Mouse (Mus musculus): ENCODE results near the gene Tnfrsf25. TPM values are rescaled to one million over a fixed set of nuclear protein-coding genes. Genes with fewer than 3 reads are reported as not detected.

Gene Tnfrsf25
- polyA plus RNA-seq, 1 experiment from 2014 or later, result 1.2 TPM

DNA sequence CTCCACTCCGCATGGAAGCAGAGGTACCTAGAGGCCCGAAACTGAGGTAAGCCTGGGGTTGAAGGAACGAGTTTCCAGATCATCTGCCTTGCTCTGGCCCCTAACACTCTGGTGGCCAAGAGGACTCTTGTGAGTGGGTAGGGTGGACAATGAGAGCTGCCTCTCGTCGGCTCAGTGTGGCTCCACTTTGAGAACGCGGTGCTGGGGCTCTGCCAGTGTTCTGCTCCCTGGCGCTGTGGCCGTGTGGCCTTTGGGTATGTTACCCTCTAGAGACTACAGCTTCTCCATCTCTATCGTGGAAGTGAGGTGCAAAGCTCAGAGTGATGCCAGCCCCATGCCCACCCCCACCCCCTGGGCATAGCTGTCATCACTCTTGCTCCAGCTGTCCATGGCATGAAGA lies 43.1 kb upstream of the Tnfrsf25 start:
- 72% methylated on average over 10 of the region's 10 CpGs for WGBS
- no peaks in the 10 kb centered on the region for H3K27me3 ChIP-seq (replicated peaks; ENCODE audit: control insufficient read depth, insufficient read depth, low read length)
- H3K4me1 ChIP-seq (replicated peaks; ENCODE audit: control insufficient read depth, insufficient read depth, low read length), result no peaks in the 10 kb centered on the region
- ATAC-seq, result no peak
- no peak overlapping the region for H3K4me2 ChIP-seq (replicated peaks; ENCODE audit: low read depth)
- TF ChIP-seq CTCF (IDR thresholded peaks at IDR 0.05; ENCODE audit: low read depth), result no peak
- H3K27ac ChIP-seq (ENCODE audit: low read depth, low read length), result no peak overlapping the region
- H3K4me3 ChIP-seq (ENCODE audit: low read depth, low read length), result no peak overlapping the region
- no peak overlapping the region for H3K9ac ChIP-seq (ENCODE audit: low read depth, low read length)
- H3K36me3 ChIP-seq (ENCODE audit: control insufficient read depth, insufficient read depth), result no peaks in the 10 kb centered on the region
- no peaks in the 10 kb centered on the region for H3K9me3 ChIP-seq (ENCODE audit: control insufficient read depth)

DNA sequence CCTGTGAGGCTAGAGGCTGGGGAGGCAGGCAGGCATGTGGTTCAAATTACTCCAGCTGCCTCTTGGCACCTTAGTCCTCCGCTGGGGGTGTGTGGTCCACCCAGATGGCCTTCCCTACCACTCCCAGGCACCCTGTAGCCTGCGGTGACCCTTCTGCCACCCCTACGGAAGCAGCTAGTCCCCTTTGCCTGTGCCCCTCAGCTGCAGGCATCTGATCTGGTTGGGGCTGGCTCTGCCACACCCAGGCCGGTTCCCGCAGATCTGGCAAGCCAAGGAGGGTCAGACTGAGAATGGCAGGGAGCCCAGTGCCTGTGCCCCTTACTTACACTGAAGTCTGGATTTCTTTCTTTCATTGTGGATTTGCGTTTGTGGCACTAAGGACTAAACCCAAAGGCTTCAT lies 42.0 kb upstream of the Tnfrsf25 start:
- no peak overlapping the region for H3K9ac ChIP-seq (ENCODE audit: low read depth, low read length)
- no peak for TF ChIP-seq CTCF (IDR thresholded peaks at IDR 0.05; ENCODE audit: low read depth)
- H3K4me1 ChIP-seq (replicated peaks; ENCODE audit: control insufficient read depth, insufficient read depth, low read length), result no peaks in the 10 kb centered on the region
- ATAC-seq, result no peak
- no peaks in the 10 kb centered on the region for H3K36me3 ChIP-seq (ENCODE audit: control insufficient read depth, insufficient read depth)
- H3K9me3 ChIP-seq (ENCODE audit: control insufficient read depth), result no peaks in the 10 kb centered on the region
- H3K27ac ChIP-seq (ENCODE audit: low read depth, low read length), result no peak overlapping the region
- H3K4me2 ChIP-seq (replicated peaks; ENCODE audit: low read depth), result no peak overlapping the region
- 80% methylated on average over 6 of the region's 6 CpGs for WGBS
- H3K27me3 ChIP-seq (replicated peaks; ENCODE audit: control insufficient read depth, insufficient read depth, low read length), result no peaks in the 10 kb centered on the region
- H3K4me3 ChIP-seq (ENCODE audit: low read depth, low read length), result no peak overlapping the region

DNA sequence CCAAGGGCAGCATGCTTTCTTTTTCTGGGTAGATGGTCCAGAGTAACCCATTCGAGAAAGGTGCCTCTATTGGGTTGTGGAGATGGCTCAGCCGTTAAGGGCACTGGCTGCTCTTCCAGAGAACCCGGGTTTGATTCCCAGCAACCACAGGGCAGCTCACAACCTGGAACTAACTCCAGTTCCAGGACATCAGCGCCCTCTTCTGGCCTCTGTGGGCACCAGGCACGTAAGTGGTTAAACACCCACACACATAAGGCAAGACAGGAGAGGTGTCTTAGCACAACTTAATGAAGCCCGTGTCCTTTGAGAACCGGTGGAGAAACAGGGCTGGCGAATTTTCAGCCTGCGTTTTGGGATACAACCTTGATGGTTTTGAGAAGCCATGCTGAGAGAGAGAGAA lies 41.2 kb upstream of the Tnfrsf25 start:
- 84% methylated on average over 9 of the region's 9 CpGs for WGBS
- TF ChIP-seq CTCF (IDR thresholded peaks at IDR 0.05; ENCODE audit: low read depth), result no peak; the same call in 1 of the 2 replicates
- H3K27ac ChIP-seq (ENCODE audit: low read depth, low read length), result no peak overlapping the region

DNA sequence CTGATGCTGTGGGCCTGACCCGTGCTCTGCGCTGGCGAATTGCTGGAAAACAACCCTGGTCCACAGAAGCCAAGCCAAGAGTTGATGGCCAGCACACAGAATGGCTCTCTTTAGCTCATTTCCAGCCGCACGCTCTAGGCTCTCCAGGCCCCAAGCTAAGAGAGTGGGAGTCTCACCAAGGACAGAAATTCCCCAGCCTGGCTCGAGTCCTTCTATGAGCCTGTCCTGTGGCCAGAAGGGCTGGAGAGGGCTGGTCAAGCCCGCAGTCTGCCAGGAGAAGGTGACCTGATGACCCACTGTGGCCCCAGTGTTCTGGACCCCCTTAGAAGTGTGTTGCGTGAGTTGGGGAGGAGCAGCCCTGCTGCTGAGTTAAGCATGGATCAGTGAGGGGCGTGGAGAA lies 38.5 kb upstream of the Tnfrsf25 start:
- no peak for TF ChIP-seq CTCF (IDR thresholded peaks at IDR 0.05; ENCODE audit: low read depth)
- H3K36me3 ChIP-seq (ENCODE audit: control insufficient read depth, insufficient read depth), result no peaks in the 10 kb centered on the region
- no peak overlapping the region for H3K4me3 ChIP-seq (ENCODE audit: low read depth, low read length)
- 91% methylated on average over 9 of the region's 9 CpGs for WGBS
- ATAC-seq, result no peak
- no peak overlapping the region for H3K9ac ChIP-seq (ENCODE audit: low read depth, low read length)
- H3K27ac ChIP-seq (ENCODE audit: low read depth, low read length), result no peak overlapping the region
- no peaks in the 10 kb centered on the region for H3K27me3 ChIP-seq (replicated peaks; ENCODE audit: control insufficient read depth, insufficient read depth, low read length)
- H3K4me2 ChIP-seq (replicated peaks; ENCODE audit: low read depth), result no peak overlapping the region
- no peaks in the 10 kb centered on the region for H3K9me3 ChIP-seq (ENCODE audit: control insufficient read depth)
- H3K4me1 ChIP-seq (replicated peaks; ENCODE audit: control insufficient read depth, insufficient read depth, low read length), result no peaks in the 10 kb centered on the region

More for the DNA sequence above, 41.2 kb upstream of the Tnfrsf25 start:
- no peak overlapping the region for H3K4me2 ChIP-seq (replicated peaks; ENCODE audit: low read depth)
- H3K4me1 ChIP-seq (replicated peaks; ENCODE audit: control insufficient read depth, insufficient read depth, low read length), result no peaks in the 10 kb centered on the region
- H3K4me3 ChIP-seq (ENCODE audit: low read depth, low read length), result no peak overlapping the region
- H3K9ac ChIP-seq (ENCODE audit: low read depth, low read length), result no peak overlapping the region
- no peaks in the 10 kb centered on the region for H3K36me3 ChIP-seq (ENCODE audit: control insufficient read depth, insufficient read depth)
- no peaks in the 10 kb centered on the region for H3K9me3 ChIP-seq (ENCODE audit: control insufficient read depth)
- no peak for ATAC-seq
- no peaks in the 10 kb centered on the region for H3K27me3 ChIP-seq (replicated peaks; ENCODE audit: control insufficient read depth, insufficient read depth, low read length)

DNA sequence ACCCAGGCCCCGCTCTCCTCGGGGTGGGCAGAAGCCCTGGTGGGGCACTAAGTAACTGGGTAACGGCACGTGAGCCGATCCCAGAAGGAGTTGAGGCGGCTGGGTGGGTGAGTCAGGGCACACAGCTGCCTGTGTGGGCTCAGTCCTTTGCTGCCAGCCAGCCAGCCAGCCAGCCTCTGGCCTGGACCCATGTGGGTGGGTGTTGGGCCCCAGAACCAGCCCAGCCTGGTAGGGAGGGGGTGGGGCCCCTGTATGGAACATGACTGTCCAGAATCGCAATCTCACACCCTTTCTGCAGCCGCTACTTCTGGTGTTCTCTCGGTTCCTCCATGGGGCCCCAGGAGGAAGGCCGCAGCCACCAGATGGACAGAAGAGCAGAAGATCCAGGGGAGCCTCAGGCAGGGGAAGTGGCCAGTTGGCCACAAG lies 37.6 kb upstream of the Tnfrsf25 start:
- no peak overlapping the region for H3K4me2 ChIP-seq (replicated peaks; ENCODE audit: low read depth)

DNA sequence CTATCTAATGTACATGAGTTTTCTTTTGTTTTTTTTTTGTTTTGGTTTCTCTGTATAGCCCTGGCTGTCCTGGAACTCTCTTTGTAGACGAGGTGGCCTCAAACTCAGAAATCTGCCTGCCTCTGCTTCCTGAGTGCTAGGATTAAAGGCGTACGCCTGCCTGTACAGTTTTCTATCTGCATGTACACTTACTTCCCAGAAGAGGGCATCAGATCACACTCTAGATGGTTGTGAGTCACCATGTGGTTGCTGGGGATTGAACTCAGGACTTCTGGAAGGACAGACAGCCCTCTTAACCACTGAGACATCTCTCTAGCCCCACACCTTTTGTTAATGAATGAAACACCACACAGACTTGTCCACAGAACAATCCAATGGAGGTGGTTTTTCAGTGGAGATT lies 36.5 kb upstream of the Tnfrsf25 start:
- Histone ChIP-seq H3K27me3 (replicated peaks; ENCODE audit: control insufficient read depth, insufficient read depth, low read length) (no peaks in the 10 kb centered on the region), H3K4me3 (ENCODE audit: low read depth, low read length) (no peak overlapping the region), H3K4me2 (replicated peaks; ENCODE audit: low read depth) (no peak overlapping the region), H3K9me3 (ENCODE audit: control insufficient read depth) (no peaks in the 10 kb centered on the region), H3K4me1 (replicated peaks; ENCODE audit: control insufficient read depth, insufficient read depth, low read length) (no peaks in the 10 kb centered on the region), H3K9ac (ENCODE audit: low read depth, low read length) (no peak overlapping the region), H3K36me3 (ENCODE audit: control insufficient read depth, insufficient read depth) (no peaks in the 10 kb centered on the region), H3K27ac (ENCODE audit: low read depth, low read length) (no peak overlapping the region)
- ATAC-seq, result no peak
- peak; percentile 33; the same call in 1 of the 2 replicates for TF ChIP-seq CTCF (IDR thresholded peaks at IDR 0.05; ENCODE audit: low read depth)
- 90% methylated on average over 3 of the region's 3 CpGs for WGBS

More for the DNA sequence above, 37.6 kb upstream of the Tnfrsf25 start:
- no peak overlapping the region for H3K27ac ChIP-seq (ENCODE audit: low read depth, low read length)
- no peaks in the 10 kb centered on the region for H3K36me3 ChIP-seq (ENCODE audit: control insufficient read depth, insufficient read depth)
- no peak overlapping the region for H3K9ac ChIP-seq (ENCODE audit: low read depth, low read length)
- no peak for TF ChIP-seq CTCF (IDR thresholded peaks at IDR 0.05; ENCODE audit: low read depth)
- H3K27me3 ChIP-seq (replicated peaks; ENCODE audit: control insufficient read depth, insufficient read depth, low read length), result no peaks in the 10 kb centered on the region
- no peaks in the 10 kb centered on the region for H3K4me1 ChIP-seq (replicated peaks; ENCODE audit: control insufficient read depth, insufficient read depth, low read length)
- H3K4me3 ChIP-seq (ENCODE audit: low read depth, low read length), result no peak overlapping the region
- H3K9me3 ChIP-seq (ENCODE audit: control insufficient read depth), result no peaks in the 10 kb centered on the region
- WGBS, result 90% methylated on average over 10 of the region's 10 CpGs
- no peak for ATAC-seq

DNA sequence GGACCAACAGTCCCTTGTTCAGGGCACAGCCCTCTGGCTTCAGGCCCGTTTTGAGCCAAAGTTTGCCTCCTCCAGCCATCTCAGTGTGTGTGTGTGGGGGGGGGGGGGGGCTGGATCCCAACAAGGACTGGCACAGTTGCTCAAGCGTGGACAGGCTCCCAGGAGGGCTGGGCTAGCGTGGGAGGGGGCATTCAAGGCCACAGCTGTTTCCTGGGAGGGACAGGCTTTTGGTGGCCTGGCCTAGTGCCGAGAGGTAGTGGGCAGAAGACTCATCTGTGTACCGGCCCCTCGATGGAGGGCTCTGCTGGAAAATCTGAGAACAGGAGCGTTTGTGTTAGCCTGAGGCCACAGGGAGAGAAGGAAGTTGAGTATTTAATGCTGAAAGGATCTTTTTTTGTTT lies 35.8 kb upstream of the Tnfrsf25 start:
- WGBS, result 59% methylated on average over 7 of the region's 7 CpGs
- Histone ChIP-seq H3K9ac (ENCODE audit: low read depth, low read length) (no peak overlapping the region), H3K4me2 (replicated peaks; ENCODE audit: low read depth) (no peak overlapping the region)

More for the DNA sequence above, 35.8 kb upstream of the Tnfrsf25 start:
- Histone ChIP-seq H3K4me1 (replicated peaks; ENCODE audit: control insufficient read depth, insufficient read depth, low read length) (no peaks in the 10 kb centered on the region), H3K27me3 (replicated peaks; ENCODE audit: control insufficient read depth, insufficient read depth, low read length) (no peaks in the 10 kb centered on the region), H3K9me3 (ENCODE audit: control insufficient read depth) (no peaks in the 10 kb centered on the region), H3K27ac (ENCODE audit: low read depth, low read length) (no peak overlapping the region), H3K36me3 (ENCODE audit: control insufficient read depth, insufficient read depth) (no peaks in the 10 kb centered on the region), H3K4me3 (ENCODE audit: low read depth, low read length) (no peak overlapping the region)
- no peak for TF ChIP-seq CTCF (IDR thresholded peaks at IDR 0.05; ENCODE audit: low read depth)
- no peak for ATAC-seq

Data from intestine, postnatal 0 days (tissue).